Mouse (Mus musculus) hindbrain, embryonic 14.5 days (tissue): ENCODE measurements around the gene Mapk8ip1. TPM values are rescaled to one million over a fixed set of nuclear protein-coding genes. Genes with fewer than 3 reads are reported as not detected.

Experiments
- ATAC-seq: fragments of 200-750 bp; cut with Nextera tagmentation; 2 replicates; pipeline ENCODE4 v1.8.0; 2017; ENCODE audit warnings: moderate number of reproducible peaks, mild to moderate bottlenecking, moderate TSS enrichment, moderate library complexity; ENCODE audit not compliant: low FRiP score
- DNase-seq: peaks from one replicate; pipeline ENCODE4 v3.0.0-alpha.2; 2015; ENCODE audit warnings: low spot score
- H3K27ac ChIP-seq: fragments of 300-500 bp; sonication (generic); 2 replicates; pipeline ENCODE4 v1.5.1; 2014; ENCODE audit warnings: mild to moderate bottlenecking, moderate library complexity
- H3K27me3 ChIP-seq: fragments of 300-500 bp; sonication (generic); 2 replicates; pipeline ENCODE4 v1.6.1; 2014; ENCODE audit warnings: mild to moderate bottlenecking, low read length, mixed read lengths; ENCODE audit not compliant: control insufficient read depth, insufficient read depth
- H3K36me3 ChIP-seq: fragments of 300-500 bp; sonication (generic); replicated peaks from 2 replicates; pipeline ENCODE4 v1.6.1; 2014; ENCODE audit not compliant: control insufficient read depth, insufficient read depth
- H3K4me1 ChIP-seq: fragments of 300-500 bp; sonication (generic); replicated peaks from 2 replicates; pipeline ENCODE4 v1.6.1; 2014; ENCODE audit warnings: antibody characterized with exemption, low read length, mixed read lengths; ENCODE audit not compliant: control insufficient read depth, insufficient read depth
- H3K4me2 ChIP-seq: fragments of 300-500 bp; sonication (generic); replicated peaks from 2 replicates; pipeline ENCODE4 v1.6.1; 2014; ENCODE audit warnings: mild to moderate bottlenecking, moderate library complexity
- H3K4me3 ChIP-seq: fragments of 300-500 bp; sonication (generic); replicated peaks from 2 replicates; pipeline ENCODE4 v1.5.1; 2014; ENCODE audit warnings: mild to moderate bottlenecking, low read length
- H3K9ac ChIP-seq: fragments of 300-500 bp; sonication (generic); 2 replicates; pipeline ENCODE4 v1.6.1; 2014
- H3K9me3 ChIP-seq: fragments of 300-500 bp; sonication (generic); 2 replicates; pipeline ENCODE4 v1.6.1; 2016; ENCODE audit warnings: low read length; ENCODE audit not compliant: control insufficient read depth
- WGBS: fragments of 180-500 bp; shearing (Covaris S2); extraction: QIAGEN DNeasy Blood & Tissue Kit; methylation state at CpG from one replicate; pipeline ENCODE4 v1.1.7; 2014; 5-methylcytosine and 5-hydroxymethylcytosine counted together
- polyA plus RNA-seq: library from polyadenylated mRNA; unstranded; fragments of >200 nt; fragmentation: Nextera tagmentation; extraction: Ambion mirVana; gene quantifications from 2 replicates; pipeline ENCODE4 v1.2.1, GENCODE M21; 2014

Gene Mapk8ip1
- polyA plus RNA-seq, 1 experiment from 2014 or later = 68.8 TPM

DNA sequence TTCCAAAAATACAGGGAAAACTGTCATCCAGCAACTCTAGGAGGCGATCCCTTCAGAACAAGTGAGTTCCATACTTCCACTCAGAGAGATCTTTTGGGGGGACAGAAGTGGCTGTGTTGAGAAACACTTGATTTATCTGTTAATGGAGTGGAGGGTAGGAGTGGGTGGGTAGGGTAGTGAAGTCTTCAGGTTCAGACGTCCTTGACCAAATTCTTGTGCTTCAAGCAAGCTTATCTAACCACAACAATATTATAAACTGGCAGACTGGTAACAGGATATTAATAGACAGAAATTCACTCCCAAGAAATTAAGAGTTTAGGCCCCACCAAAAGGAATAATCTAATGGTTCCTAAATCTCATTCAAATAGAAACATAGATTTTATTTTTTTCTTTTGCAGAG is 29.0 kb upstream of the Mapk8ip1 start:
- Histone ChIP-seq H3K9ac (no peak overlapping the region), H3K9me3 (no peaks in the 10 kb centered on the region), H3K27ac (no peak overlapping the region), H3K4me3 (no peak overlapping the region), H3K36me3 (no peaks in the 10 kb centered on the region; the same call in 1 of the 2 replicates), H3K27me3 (no peaks in the 10 kb centered on the region), H3K4me2 (no peak overlapping the region), H3K4me1 (peaks cover 70% of the 10 kb centered on the region)
- WGBS = 83% methylated on average over 2 of the region's 2 CpGs
- no peak for DNase-seq
- ATAC-seq = no peak

DNA sequence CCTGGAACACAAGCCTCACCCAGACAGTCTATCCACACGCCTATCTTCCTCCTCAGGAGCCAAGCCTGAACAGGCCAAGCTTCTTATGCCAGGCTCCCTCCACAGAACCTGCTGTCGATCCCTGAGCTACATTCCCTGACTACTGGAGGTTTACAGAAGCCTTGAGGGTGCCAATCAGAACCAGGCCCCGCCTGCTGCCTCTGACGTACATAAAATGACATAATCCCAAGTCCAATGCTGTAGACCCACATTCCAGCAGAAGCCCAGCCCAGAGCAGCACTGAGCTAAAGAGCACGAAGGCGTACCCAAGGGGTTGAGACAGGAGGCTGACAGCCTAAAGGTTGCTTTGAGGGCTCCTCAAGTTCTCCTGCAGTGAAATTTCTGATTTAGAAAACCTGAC is 26.8 kb upstream of the Mapk8ip1 start:
- DNase-seq = peak; percentile 48

DNA sequence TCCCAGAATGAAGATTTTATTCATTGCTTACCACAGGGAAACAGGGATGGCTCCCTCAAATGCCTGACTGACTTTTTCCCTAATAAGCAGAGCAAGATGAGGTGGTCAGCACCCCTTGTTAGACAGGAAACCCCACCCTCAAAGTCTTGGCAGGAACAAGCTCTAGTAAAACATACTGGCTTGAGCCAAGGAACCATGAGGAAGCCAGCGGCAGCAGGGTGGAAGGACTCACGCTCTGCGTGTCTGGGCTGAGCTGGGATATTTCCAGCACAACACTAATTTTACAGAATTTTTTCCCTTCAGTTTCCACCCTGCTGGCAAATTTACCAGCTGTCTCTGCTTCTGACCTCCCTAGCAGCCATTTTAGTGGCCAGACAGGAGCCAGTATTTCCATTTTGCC is 25.4 kb upstream of the Mapk8ip1 start:
- ATAC-seq (no peak), DNase-seq (no peak)
- no peak overlapping the region for H3K9ac ChIP-seq
- 78% methylated on average over 3 of the region's 3 CpGs for WGBS
- peaks cover 55% of the 10 kb centered on the region for H3K4me1 ChIP-seq
- H3K36me3 ChIP-seq = peaks cover 36% of the 10 kb centered on the region
- peak overlapping the region; percentile 82 for H3K27ac ChIP-seq
- no peaks in the 10 kb centered on the region for H3K9me3 ChIP-seq
- H3K4me3 ChIP-seq = no peak overlapping the region
- no peak overlapping the region for H3K4me2 ChIP-seq
- no peaks in the 10 kb centered on the region for H3K27me3 ChIP-seq

More for the DNA sequence above, 26.8 kb upstream of the Mapk8ip1 start:
- Histone ChIP-seq H3K4me2 (no peak overlapping the region), H3K9me3 (no peaks in the 10 kb centered on the region), H3K9ac (peak overlapping the region; percentile 5; the same call in 1 of the 2 replicates), H3K36me3 (peaks cover 22% of the 10 kb centered on the region), H3K4me1 (peaks cover 69% of the 10 kb centered on the region), H3K4me3 (no peak overlapping the region), H3K27ac (no peak overlapping the region), H3K27me3 (no peaks in the 10 kb centered on the region)
- 0 out of 2 replicates have a peak, but pooled peaks have one; percentile 18 for ATAC-seq
- 54% methylated on average over 6 of the region's 6 CpGs for WGBS

DNA sequence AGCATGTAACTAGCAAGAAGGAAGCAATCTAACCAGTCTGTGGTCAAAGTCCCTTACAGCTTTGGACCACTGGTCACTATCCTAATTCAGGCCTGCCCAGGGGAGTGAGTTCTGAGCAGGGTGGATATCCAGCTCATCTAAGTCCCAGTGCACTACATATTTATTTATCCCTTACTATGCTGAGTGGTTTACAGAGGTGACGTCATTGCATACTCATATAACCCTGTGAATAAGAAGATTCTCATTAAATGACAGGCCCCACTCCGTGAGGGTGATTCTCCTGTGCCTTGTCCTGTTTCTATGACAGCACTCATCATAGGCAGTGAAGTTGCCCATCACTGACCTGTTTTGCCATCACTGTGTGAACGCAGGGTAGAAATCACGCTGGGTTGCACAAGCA is 24.3 kb upstream of the Mapk8ip1 start:
- WGBS = 64% methylated on average over 4 of the region's 4 CpGs
- Histone ChIP-seq H3K9ac (no peak overlapping the region), H3K9me3 (no peaks in the 10 kb centered on the region), H3K36me3 (peaks cover 46% of the 10 kb centered on the region), H3K4me3 (no peak overlapping the region), H3K27ac (peak overlapping the region; percentile 82), H3K4me1 (peaks cover 44% of the 10 kb centered on the region), H3K27me3 (no peaks in the 10 kb centered on the region), H3K4me2 (no peak overlapping the region)
- DNase-seq (no peak), ATAC-seq (no peak)

DNA sequence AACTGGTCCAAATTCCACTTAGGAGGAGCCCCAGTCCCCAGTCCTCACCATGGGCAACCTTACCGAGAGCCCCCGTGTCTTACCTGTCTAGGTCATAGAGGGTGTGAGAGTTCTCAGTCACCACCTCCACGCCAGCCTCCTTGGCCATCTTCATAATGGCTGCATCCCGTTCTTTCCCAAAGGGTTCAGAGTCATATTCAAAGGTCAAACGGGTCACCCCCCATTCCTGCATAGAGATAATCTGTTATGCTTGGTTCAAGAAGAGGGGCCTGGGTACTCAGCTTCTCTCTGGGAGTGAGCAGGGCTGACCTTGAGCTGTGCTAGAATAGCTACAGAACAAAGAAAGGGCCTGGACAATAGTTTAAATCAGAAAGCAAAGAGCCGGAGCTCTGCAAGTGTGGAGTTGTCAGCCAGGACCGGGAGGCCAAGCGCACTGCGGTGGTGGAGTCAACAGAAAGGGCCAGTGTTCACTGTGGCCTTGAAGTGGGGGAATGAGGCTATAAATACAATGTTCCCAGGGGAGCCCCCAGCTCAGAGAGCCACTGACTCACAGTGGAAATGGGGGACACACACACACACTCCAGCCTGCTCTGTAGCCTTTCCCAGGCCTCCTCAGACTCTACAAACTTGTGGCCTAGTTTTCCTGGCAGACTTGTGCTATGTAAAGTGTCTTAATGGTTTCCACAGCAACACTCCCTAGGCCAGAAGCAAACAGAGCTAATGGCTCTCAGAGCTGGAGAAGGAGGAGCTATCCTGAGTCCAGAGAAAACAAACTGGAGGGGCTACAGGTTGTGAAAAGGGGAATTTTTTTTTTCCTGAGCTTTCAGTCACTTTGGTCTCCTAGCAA is 23.6 kb upstream of the Mapk8ip1 start:
- peaks cover 39% of the 10 kb centered on the region for H3K4me1 ChIP-seq

DNA sequence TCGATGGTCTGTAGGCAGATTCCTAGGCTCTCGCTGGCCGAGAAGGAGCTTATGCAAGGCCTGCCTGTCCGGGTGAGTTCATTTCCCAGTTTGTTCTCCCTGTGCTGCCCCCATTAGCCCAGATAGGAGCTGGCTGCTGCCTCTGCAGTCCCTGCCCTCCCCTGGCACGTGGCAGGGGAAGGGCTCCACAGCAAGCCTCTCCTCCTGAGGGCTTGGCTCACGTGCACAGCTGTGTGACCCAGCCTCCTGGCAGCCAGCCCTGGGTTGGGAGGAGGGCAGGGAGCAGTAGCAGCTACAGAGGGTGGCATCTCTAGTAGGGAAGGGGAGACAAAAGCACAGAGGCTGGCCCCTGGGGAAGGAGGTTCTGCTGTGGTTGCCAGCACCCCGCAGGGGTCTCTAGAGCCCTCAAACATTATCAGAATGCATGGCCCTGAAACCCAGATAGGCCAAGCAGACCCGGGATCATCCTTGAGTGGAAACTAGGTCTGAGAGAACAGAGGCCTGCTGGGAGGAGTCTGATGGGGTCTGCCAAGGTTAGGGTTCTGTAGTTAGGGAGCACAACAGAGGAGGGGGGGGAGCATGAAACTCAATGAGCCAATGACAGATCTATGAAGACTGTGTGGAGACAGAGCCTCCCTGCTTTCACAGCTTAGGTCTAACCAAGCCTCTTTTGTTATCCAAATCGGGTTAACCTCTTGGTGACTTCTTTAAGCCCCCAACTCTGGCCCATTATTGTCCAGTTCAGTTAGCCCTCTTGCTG is 22.8 kb upstream of the Mapk8ip1 start:
- Histone ChIP-seq H3K4me3 (no peak overlapping the region), H3K4me2 (no peak overlapping the region), H3K9ac (no peak overlapping the region), H3K36me3 (peaks cover 60% of the 10 kb centered on the region), H3K9me3 (no peaks in the 10 kb centered on the region), H3K27ac (peak overlapping the region; percentile 82), H3K27me3 (no peaks in the 10 kb centered on the region), H3K4me1 (peaks cover 33% of the 10 kb centered on the region)
- WGBS = 58% methylated on average over 9 of the region's 9 CpGs
- peak; percentile 48 for DNase-seq
- peak; percentile 32; the same call in 1 of the 2 replicates for ATAC-seq

More for the DNA sequence above, 23.6 kb upstream of the Mapk8ip1 start:
- DNase-seq = peak; percentile 71
- H3K27me3 ChIP-seq = no peaks in the 10 kb centered on the region
- 31% methylated on average over 9 of the region's 9 CpGs for WGBS
- H3K4me3 ChIP-seq = no peak overlapping the region
- no peak overlapping the region for H3K9ac ChIP-seq
- H3K27ac ChIP-seq = peak overlapping the region; percentile 82
- H3K36me3 ChIP-seq = peaks cover 52% of the 10 kb centered on the region
- ATAC-seq = peak; percentile 79
- no peak overlapping the region for H3K4me2 ChIP-seq
- H3K9me3 ChIP-seq = no peaks in the 10 kb centered on the region

DNA sequence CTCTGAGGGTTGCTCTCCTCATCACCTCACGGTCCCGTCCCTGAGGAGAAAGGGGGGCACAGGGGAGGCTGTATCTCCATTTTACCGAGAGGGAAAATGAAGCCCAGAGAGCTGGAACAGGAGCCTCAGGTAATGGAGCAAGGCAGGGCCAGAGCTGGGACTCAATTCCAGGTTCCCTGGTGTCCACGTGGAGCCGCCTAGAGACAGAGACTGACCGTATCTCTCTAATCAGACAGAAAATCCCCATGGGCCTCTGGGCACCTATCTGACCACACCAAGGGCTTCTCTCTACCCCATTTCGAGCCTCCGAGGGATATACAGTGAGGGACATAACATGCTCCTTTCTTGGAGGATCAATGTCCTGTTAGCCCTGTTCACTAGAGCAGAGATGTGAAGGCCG is 22.1 kb upstream of the Mapk8ip1 start:
- Histone ChIP-seq H3K4me1 (peaks cover 32% of the 10 kb centered on the region), H3K36me3 (peaks cover 68% of the 10 kb centered on the region), H3K4me3 (no peak overlapping the region), H3K27me3 (no peaks in the 10 kb centered on the region), H3K9ac (no peak overlapping the region), H3K27ac (peak overlapping the region; percentile 82; the same call in 1 of the 2 replicates), H3K9me3 (no peaks in the 10 kb centered on the region), H3K4me2 (no peak overlapping the region)
- 93% methylated on average over 9 of the region's 9 CpGs for WGBS
- ATAC-seq (no peak), DNase-seq (no peak)

DNA sequence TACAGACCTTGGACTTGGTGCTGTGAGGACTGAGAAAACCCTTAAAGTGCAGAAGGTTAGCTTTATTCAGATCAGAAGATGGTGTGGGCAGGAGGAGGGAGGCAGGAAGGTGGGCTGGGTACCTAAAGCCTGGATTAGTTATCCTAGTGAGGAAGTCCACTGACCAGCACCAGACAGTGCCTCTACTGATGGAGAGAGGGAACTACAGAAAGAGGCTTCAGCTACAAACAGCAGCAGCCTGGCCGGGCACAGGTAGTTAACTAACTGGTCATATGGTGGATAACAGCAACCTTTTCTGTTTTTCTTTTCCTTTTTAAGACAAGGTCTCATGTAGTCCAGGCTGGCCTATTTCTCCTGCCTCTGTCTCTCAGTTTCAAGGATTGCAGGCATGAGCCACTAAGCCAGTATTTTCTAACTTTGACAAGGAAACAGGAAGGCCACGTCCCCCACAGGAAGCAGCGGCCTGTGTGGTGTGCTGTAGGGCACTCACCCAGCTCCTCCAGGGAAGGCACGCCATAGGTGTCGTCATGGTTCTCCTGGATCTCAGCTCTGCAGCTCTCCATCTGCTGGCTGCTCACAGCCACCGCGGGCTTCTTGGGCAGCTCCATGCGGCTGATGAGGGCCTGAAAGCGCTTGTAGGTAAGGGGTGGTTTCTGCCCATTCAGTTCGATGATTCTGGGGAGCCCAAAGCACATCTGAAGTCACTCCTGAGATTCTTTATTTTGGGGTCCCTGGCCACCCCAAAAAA is 21.5 kb upstream of the Mapk8ip1 start:
- H3K9ac ChIP-seq = no peak overlapping the region
- H3K9me3 ChIP-seq = no peaks in the 10 kb centered on the region
- H3K36me3 ChIP-seq = peaks cover 73% of the 10 kb centered on the region
- H3K27ac ChIP-seq = no peak overlapping the region
- H3K4me2 ChIP-seq = no peak overlapping the region
- 79% methylated on average over 10 of the region's 10 CpGs for WGBS
- DNase-seq (no peak), ATAC-seq (no peak)
- H3K4me1 ChIP-seq = peaks cover 26% of the 10 kb centered on the region
- no peaks in the 10 kb centered on the region for H3K27me3 ChIP-seq
- H3K4me3 ChIP-seq = no peak overlapping the region
